Mouse (Mus musculus) spleen, embryonic (tissue): ENCODE data around the gene Agpat4.

Source experiments
- CTCF ChIA-PET: fragments of 350-600 bp; sonication (Branson Sonifier 250); formaldehyde crosslinking; loops from one replicate; lab custom pipeline; 2022; lab: Charles Lee

Gene Agpat4

GRCm38 (mm10) chr17:12118561-12118925, at the start of gene Agpat4:
Agpat4 (plus strand) TSS chr17:12118704.
- CTCF ChIA-PET: interaction anchor here (0.7 kb wide), 1 partner anchor 663 kb away, joined by 4 read pairs; no protein-coding TSS in a partner anchor

GRCm38 (mm10) chr17:12076816-12077215, 41.7 kb upstream of the Agpat4 start:
- CTCF ChIA-PET: no interaction called here

- CTCF ChIA-PET: interaction anchor here (0.6 to 0.7 kb wide), 2 partner anchors 73 to 90 kb away, joined by 3 to 4 read pairs; no protein-coding TSS in a partner anchor
Observed at GRCm38 (mm10) chr17:12080656-12081495, 37.6 kb upstream of the Agpat4 start.

GRCm38 (mm10) chr17:12082201-12082600, 36.3 kb upstream of the Agpat4 start:
- CTCF ChIA-PET: no interaction called here

DNA sequence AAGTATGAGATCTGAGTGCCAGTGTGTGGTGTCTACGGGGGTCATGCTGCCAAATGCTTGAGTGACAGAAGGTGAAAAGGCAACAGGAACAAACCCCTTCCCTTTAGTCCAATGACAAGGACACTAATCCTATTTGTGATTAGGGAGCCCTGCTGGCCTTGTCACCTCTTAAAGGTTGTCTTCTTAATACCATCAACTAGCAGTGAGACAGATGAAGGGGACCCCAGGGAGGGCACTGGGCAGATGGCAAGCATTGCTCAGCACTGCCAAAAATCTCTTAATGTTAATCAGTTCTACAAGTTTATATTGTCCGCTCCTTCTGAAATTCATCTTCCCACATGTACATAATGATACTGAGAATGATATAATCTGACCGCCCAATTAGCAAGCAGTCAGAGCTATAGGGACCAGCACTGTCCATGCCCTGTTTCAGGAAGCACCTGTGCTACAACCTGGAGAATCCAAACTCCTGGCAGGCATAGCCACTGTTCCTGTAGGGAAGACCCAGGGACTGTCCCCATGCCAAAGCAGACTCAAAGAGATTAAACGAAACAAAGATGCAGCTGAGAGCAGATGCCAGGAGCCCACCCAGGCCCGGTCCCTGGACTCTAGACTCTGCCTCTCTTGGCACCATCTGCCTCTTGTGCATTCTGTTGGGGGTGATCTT, 28.1 kb upstream of the Agpat4 start:
- CTCF ChIA-PET: no interaction called here

DNA sequence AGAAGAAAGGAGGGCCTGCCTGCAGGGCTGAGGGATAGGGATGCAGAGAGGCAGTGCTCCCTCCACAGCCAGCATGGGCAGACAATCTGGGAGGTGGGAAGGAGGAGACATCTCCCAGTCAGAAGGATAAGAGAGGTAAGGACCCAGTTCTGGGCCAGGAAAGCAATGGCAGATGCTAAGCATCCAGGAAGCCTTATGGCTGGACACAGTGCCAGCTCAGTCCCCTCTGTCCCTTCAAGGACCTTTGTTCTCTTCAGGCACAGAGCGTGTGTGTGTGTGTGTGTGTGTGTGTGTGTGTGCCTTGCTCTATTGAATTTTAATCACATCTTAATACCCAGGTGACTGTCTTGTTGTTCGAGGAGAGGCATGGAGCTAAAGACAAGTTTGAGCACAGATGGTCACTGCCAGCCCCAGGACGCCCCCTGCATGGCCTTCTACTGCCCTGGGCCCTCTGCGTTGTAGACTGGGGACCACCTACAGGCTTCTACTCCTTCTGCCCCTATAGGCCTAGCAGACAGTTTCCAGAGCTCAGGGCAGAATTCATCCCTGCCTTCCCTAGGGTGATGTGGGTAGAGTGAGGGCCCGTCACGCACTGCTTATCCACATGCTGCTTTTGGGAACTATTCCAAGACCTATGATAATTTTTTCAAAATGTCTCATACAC, 25.5 kb upstream of the Agpat4 start:
- CTCF ChIA-PET: interaction anchor here (0.6 kb wide), 1 partner anchor 456 kb away, joined by 3 read pairs; no protein-coding TSS in a partner anchor

- CTCF ChIA-PET: no interaction called here
Observed at GRCm38 (mm10) chr17:12094016-12094415, 24.5 kb upstream of the Agpat4 start.

DNA sequence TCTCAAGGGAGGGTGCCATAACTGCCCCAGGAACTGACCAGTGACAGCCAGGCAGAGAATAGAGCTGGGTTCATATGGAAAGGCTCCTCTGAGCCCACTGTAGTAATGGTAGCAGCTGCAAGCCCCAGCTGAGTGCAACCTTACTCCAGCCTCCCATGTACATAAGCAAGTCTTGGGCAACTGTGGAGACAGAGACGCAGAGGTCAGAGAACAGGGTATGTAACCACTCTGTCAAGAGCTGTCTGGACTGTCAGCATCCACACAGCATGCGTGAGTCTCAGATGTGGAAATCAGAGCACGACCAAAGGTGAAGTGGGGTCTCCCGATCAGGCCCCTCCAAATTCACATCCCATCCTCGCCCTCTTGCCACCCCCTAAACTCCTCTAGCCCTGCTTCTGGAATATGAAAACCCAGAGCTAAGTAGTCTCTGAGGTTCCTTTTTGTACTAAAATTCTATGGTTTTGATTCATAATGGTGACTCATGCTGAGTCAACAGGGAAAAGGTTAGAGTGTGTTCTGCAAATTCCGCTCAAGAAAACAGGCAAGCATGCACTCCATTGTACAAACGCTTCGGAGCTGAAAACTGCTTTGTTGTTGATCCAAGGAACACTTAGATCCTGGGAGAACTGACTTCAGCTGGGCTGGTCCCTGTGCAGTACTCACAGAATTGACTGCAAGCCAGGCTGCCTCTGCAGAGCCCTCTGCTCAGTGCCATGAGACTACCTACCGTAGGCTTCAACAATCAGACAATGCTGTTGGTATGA, 23.5 kb upstream of the Agpat4 start:
- CTCF ChIA-PET: no interaction called here

- CTCF ChIA-PET: no interaction called here
Observed at GRCm38 (mm10) chr17:12099415-12099814, 19.1 kb upstream of the Agpat4 start.

GRCm38 (mm10) chr17:12102326-12102725, 16.2 kb upstream of the Agpat4 start:
- CTCF ChIA-PET: no interaction called here

GRCm38 (mm10) chr17:12103781-12104180, 14.7 kb upstream of the Agpat4 start:
- CTCF ChIA-PET: interaction anchor here (0.7 kb wide), 1 partner anchor 50 kb away, joined by 3 read pairs; no protein-coding TSS in a partner anchor

DNA sequence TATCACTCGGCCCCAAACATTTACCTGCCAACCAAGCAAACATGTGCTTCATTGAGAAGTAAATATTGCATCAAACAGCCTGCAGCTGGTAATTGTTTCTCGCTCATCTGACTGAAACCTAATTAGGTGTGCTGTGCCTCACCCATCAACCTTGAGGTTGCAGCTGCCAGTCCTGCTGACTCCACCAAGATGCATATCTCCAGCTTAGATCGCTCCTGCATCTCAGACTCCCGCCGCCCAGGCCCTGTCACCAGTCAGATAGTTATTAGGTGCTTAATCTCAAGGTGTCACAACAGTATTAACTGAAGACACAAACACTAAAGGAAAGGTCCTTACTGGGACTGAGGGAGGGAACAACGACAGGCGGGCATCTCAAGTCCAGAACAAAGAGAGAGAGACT, 14.3 kb upstream of the Agpat4 start:
- CTCF ChIA-PET: no interaction called here

DNA sequence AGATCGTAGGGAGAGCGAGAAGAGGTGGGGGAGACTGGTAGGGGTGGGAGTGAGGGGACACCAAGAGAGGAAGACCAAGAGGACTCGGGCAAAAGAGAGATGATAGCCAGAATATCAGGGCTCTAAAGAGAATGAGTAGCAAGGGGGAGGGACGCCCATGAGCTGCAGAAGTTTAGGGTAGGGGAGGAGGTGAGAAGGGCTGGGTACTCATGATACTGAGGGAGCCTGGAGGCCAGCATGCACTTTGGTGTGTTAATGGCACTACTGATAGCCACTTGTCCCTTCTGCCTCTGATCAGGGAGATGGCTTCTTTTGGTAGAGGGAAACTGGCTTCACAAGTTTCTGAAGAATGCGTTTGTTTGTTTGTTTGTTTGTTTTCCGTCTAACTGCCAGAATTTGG, 13.8 kb upstream of the Agpat4 start:
- CTCF ChIA-PET: interaction anchor here (0.8 kb wide), 1 partner anchor 110 kb away, joined by 3 read pairs; no protein-coding TSS in a partner anchor

GRCm38 (mm10) chr17:12106255-12106654, 12.2 kb upstream of the Agpat4 start:
- CTCF ChIA-PET: no interaction called here

GRCm38 (mm10) chr17:12113626-12114025, 4.9 kb upstream of the Agpat4 start:
- CTCF ChIA-PET: no interaction called here

- CTCF ChIA-PET: no interaction called here
Observed at GRCm38 (mm10) chr17:12115086-12115485, 3.4 kb upstream of the Agpat4 start.

DNA sequence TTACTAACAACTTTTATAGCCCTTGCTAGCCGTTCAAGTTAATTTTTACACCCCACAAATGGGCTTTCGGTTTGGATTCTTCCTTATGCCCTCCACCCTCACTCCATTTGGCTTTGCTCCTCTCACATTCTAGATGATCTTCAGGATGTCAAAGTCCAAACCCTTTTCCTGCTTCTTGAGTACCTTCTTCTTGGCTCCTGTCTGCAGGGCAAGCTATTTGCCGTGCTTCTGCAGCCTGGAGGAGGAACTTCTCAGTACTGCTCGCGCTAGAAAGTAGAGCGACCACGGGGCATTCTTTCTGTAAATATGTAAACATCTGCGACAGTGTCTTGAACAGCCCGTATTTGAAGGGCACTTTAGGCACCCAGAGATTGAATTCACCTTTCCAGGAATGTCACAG, 373 bp upstream of the Agpat4 start:
- CTCF ChIA-PET: interaction anchor here (0.7 kb wide), 1 partner anchor 663 kb away, joined by 4 read pairs; no protein-coding TSS in a partner anchor

DNA sequence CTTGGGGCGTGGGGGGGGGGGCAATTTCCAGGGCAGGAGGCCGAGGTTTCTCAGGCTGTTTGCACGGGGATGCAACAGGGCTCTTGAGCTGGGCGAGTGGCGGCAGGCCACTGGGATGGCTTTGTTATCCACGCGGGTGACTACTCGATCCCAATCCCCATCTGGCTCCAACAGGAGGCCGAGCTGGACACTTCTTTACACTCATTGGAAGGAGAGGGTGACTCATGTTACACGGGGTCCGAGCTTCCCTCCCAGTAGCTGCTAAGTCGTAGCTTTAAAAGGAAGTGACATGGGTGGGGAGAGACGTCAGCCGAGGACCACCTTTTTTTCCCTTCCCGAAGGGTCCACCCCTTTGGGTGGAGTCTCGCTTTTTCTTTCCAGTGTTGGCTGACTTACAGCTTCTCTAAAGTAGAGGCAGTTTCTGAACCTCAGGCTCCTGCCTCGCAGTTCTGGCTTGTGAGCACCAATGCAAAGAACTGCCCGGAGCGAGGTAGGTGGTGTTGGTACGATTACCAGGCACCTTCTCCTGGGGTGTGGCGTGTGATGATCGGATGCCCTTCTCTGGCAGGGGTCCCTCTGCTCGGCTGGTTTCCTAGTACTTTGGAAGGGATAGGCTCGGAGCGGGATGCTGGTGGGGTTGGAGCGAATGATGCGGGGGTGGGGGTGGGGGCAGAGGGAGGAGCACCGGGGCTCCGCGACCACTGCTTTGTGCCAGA, 580 bp downstream of the Agpat4 start:
- CTCF ChIA-PET: interaction anchor here (0.7 kb wide), 1 partner anchor 662 kb away, joined by 4 read pairs; no protein-coding TSS in a partner anchor

GRCm38 (mm10) chr17:12119675-12120074, 1.2 kb downstream of the Agpat4 start:
- CTCF ChIA-PET: no interaction called here

GRCm38 (mm10) chr17:12120268-12120667, 1.8 kb downstream of the Agpat4 start:
- CTCF ChIA-PET: no interaction called here
